Mouse (Mus musculus): ENCODE measurements around the gene Col23a1. TPM values are rescaled to one million over a fixed set of nuclear protein-coding genes. Genes with fewer than 3 reads are reported as not detected.
A peak's percentile ranks its signal among the peaks of the same experiment; 100 is the strongest.

Col23a1 gene
- total RNA-seq (2021): 7.2 and 7.5 TPM in 2 replicates
- long read RNA-seq, experiment 1, partial matches to known transcripts: 6 of 6 reads
- long read RNA-seq, experiment 1, other reads (novel, unspliced or antisense): 0 of 6 reads
- long read RNA-seq, experiment 2, partial matches to known transcripts: 0 of 2 reads
- long read RNA-seq, experiment 2, other reads (novel, unspliced or antisense): 2 of 2 reads

GRCm38 (mm10) chr11:51289564-51290041 is at the start of gene Col23a1:
Gene Col23a1, plus strand, starts transcription at chr11:51289920.
- peak; percentile 88 for DNase-seq

- DNase-seq: no peak
Observed at GRCm38 (mm10) chr11:51242897-51243296, 46.8 kb upstream of the Col23a1 start.

GRCm38 (mm10) chr11:51257006-51257405 is 32.7 kb upstream of the Col23a1 start:
- no peak for DNase-seq

GRCm38 (mm10) chr11:51261680-51262219 is 28.0 kb upstream of the Col23a1 start, which contains the start of gene Clk4:
Gene Clk4, plus strand, starts transcription at chr11:51261730.
- no peak for DNase-seq

- DNase-seq: peak; percentile 100
Observed at GRCm38 (mm10) chr11:51262342-51263285, 27.1 kb upstream of the Col23a1 start, which contains the start of gene BC049762. Gene BC049762, minus strand, starts transcription at chr11:51263046.

- peak; percentile 83 for DNase-seq
Observed at GRCm38 (mm10) chr11:51263286-51263831, 26.4 kb upstream of the Col23a1 start.

- peak; percentile 58 for DNase-seq
Observed at GRCm38 (mm10) chr11:51264352-51264751, 25.4 kb upstream of the Col23a1 start.

- peak; percentile 35 for DNase-seq
Observed at GRCm38 (mm10) chr11:51265326-51265725, 24.4 kb upstream of the Col23a1 start.

GRCm38 (mm10) chr11:51274418-51274817 is 15.3 kb upstream of the Col23a1 start:
- no peak for DNase-seq

- DNase-seq: peak; percentile 79
Observed at GRCm38 (mm10) chr11:51290066-51290955, 591 bp downstream of the Col23a1 start.

- no peak for DNase-seq
Observed at GRCm38 (mm10) chr11:51293956-51294530, 4.3 kb downstream of the Col23a1 start.

GRCm38 (mm10) chr11:51295742-51296141 is 6.0 kb downstream of the Col23a1 start:
- no peak for DNase-seq

GRCm38 (mm10) chr11:51298691-51299090 is 9.0 kb downstream of the Col23a1 start:
- peak; percentile 45 for DNase-seq

GRCm38 (mm10) chr11:51302396-51302795 is 12.7 kb downstream of the Col23a1 start:
- peak; percentile 55 for DNase-seq

GRCm38 (mm10) chr11:51303981-51304553 is 14.3 kb downstream of the Col23a1 start:
- no peak for DNase-seq

GRCm38 (mm10) chr11:51308306-51308705 is 18.6 kb downstream of the Col23a1 start:
- no peak for DNase-seq

- DNase-seq: no peak
Observed at GRCm38 (mm10) chr11:51311846-51312245, 22.1 kb downstream of the Col23a1 start.

GRCm38 (mm10) chr11:51315991-51316810 is 26.5 kb downstream of the Col23a1 start:
- no peak for DNase-seq

- DNase-seq: no peak
Observed at GRCm38 (mm10) chr11:51320609-51321008, 30.9 kb downstream of the Col23a1 start.

GRCm38 (mm10) chr11:51326908-51327307 is 37.2 kb downstream of the Col23a1 start:
- peak; percentile 22 for DNase-seq
